Mouse (Mus musculus) liver, postnatal 0 days (tissue): ENCODE data around the gene Socs2.

Source experiments
- CTCF ChIP-seq: sonication (generic); IDR thresholded peaks from 2 replicates; pipeline ENCODE4 v1.5.1; 2016; ENCODE audit warnings: antibody characterized with exemption, low read depth
- EP300 ChIP-seq: IDR thresholded peaks from 2 replicates; pipeline ENCODE4 v1.6.1; 2016; ENCODE audit warnings: antibody characterized with exemption, low read depth, mild to moderate bottlenecking

- no peak for TF ChIP-seq CTCF
- TF ChIP-seq EP300, result no peak
Measured at GRCm38 (mm10) chr10:95371942-95372341, 45.0 kb downstream of the Socs2 start.
